Mouse (Mus musculus) naive thymus-derived CD4-positive, alpha-beta T cell, adult 5 months (primary cell): ENCODE measurements around the gene Slc22a7. TPM values are rescaled to one million over a fixed set of nuclear protein-coding genes. Genes with fewer than 3 reads are reported as not detected.

Experiments used
- polyA plus RNA-seq: library from polyadenylated mRNA; unstranded; fragments of 100-300 nt; shearing (Covaris generic); gene quantifications from one replicate; pipeline ENCODE4 v1.2.1, GENCODE M21; 2017

Slc22a7 gene
- polyA plus RNA-seq = not detected

GRCm38 (mm10) chr17:46438298-46438873, at the start of gene Slc22a7:
TSS of gene Slc22a7 (minus strand) at chr17:46438457.

GRCm38 (mm10) chr17:46487431-46487830, 49.2 kb upstream of the Slc22a7 start, which contains the start of gene Ttbk1:
TSS of gene Ttbk1 (minus strand) at chr17:46487675.

GRCm38 (mm10) chr17:46428761-46429414, 9.4 kb downstream of the Slc22a7 start, which contains the start of gene Crip3:
TSS of gene Crip3 (plus strand) at chr17:46428926.

GRCm38 (mm10) chr17:46383294-46384060, 54.8 kb downstream of the Slc22a7 start, which contains the start of gene Zfp318:
TSS of gene Zfp318 (plus strand) at chr17:46383731.

Other genes starting within 250 kb of the Slc22a7 start
- 5.0 TPM for gene Polh, start 235.8 kb downstream of the Slc22a7 start, polyA plus RNA-seq
- gene Xpo5, start 235.7 kb downstream of the Slc22a7 start, polyA plus RNA-seq = 32.3 TPM
- gene Polr1c, start 190.4 kb downstream of the Slc22a7 start, polyA plus RNA-seq = 54.6 TPM
- 174 TPM for gene Yipf3, start 190.4 kb downstream of the Slc22a7 start, polyA plus RNA-seq
- gene Lrrc73, start 184.9 kb downstream of the Slc22a7 start, polyA plus RNA-seq = 0.21 TPM
- gene Tjap1, start 155.4 kb downstream of the Slc22a7 start, polyA plus RNA-seq = 38.5 TPM
- gene Dlk2, start 141.0 kb downstream of the Slc22a7 start, polyA plus RNA-seq = not detected
- 5.6 TPM for gene Abcc10, start 110.1 kb downstream of the Slc22a7 start, polyA plus RNA-seq
- 10.7 TPM for gene Zfp318, start 54.7 kb downstream of the Slc22a7 start, polyA plus RNA-seq
- not detected for gene Crip3, start 9.5 kb downstream of the Slc22a7 start, polyA plus RNA-seq
- gene Ttbk1, start 49.2 kb upstream of the Slc22a7 start, polyA plus RNA-seq = not detected
- not detected for gene Dnph1, start 58.3 kb upstream of the Slc22a7 start, polyA plus RNA-seq
- 9.0 TPM for gene Cul9, start 107.9 kb upstream of the Slc22a7 start, polyA plus RNA-seq
- gene Srf, start 117.7 kb upstream of the Slc22a7 start, polyA plus RNA-seq = 33.1 TPM
- gene Ptk7, start 191.0 kb upstream of the Slc22a7 start, polyA plus RNA-seq = not detected
- 21.3 TPM for gene Klc4, start 207.6 kb upstream of the Slc22a7 start, polyA plus RNA-seq
- 44.7 TPM for gene Mrpl2, start 207.8 kb upstream of the Slc22a7 start, polyA plus RNA-seq
- 4.3 TPM for gene Cul7, start 211.9 kb upstream of the Slc22a7 start, polyA plus RNA-seq
- gene Rrp36, start 235.9 kb upstream of the Slc22a7 start, polyA plus RNA-seq = 39.7 TPM
- 64.7 TPM for gene Mea1, start 240.3 kb upstream of the Slc22a7 start, polyA plus RNA-seq
- 105 TPM for gene Klhdc3, start 242.5 kb upstream of the Slc22a7 start, polyA plus RNA-seq